Mouse (Mus musculus): ENCODE measurements around the gene Gas6.

- TF ChIP-seq CTCF (IDR thresholded peaks at IDR 0.05; ENCODE audit: extremely low read depth, insufficient read depth, insufficient read length, insufficient replicate concordance): no peak
- no peak for TF ChIP-seq POLR2A (IDR thresholded peaks at IDR 0.05; ENCODE audit: low read depth, low read length)
Observed at GRCm38 (mm10) chr8:13529011-13529840, 34.9 kb upstream of the Gas6 start.

All from spleen, adult 2 months (tissue).